Mouse (Mus musculus) stomach, embryonic 15.5 days (tissue): ENCODE results near the gene Zfp605. TPM values are rescaled to one million over a fixed set of nuclear protein-coding genes. Genes with fewer than 3 reads are reported as not detected.
"Not testable (repeated sequence)": the region's sequence is repeated elsewhere in the genome, so short reads cannot be mapped to it uniquely, and the experiment has no call there.

Experiments
- ATAC-seq: fragments of 200-750 bp; cut with Nextera tagmentation; 2 replicates; pipeline ENCODE4 v1.8.0; 2017; ENCODE audit warnings: low read depth, moderate number of reproducible peaks, moderate TSS enrichment; ENCODE audit not compliant: insufficient read depth, low FRiP score
- H3K27ac ChIP-seq: fragments of 300-500 bp; sonication (generic); 2 replicates; pipeline ENCODE4 v1.5.1; 2015; ENCODE audit warnings: mild to moderate bottlenecking, inconsistent platforms
- H3K27me3 ChIP-seq: fragments of 300-500 bp; sonication (generic); replicated peaks from 2 replicates; pipeline ENCODE4 v1.6.1; 2015; ENCODE audit warnings: inconsistent platforms
- H3K36me3 ChIP-seq: fragments of 300-500 bp; sonication (generic); 2 replicates; pipeline ENCODE4 v1.6.1; 2015; ENCODE audit warnings: inconsistent platforms
- H3K4me1 ChIP-seq: fragments of 300-500 bp; sonication (generic); 2 replicates; pipeline ENCODE4 v1.6.1; 2015; ENCODE audit warnings: inconsistent platforms
- H3K4me2 ChIP-seq: fragments of 300-500 bp; sonication (generic); 2 replicates; pipeline ENCODE4 v1.6.1; 2015; ENCODE audit warnings: mild to moderate bottlenecking, inconsistent platforms
- H3K4me3 ChIP-seq: fragments of 300-500 bp; sonication (generic); replicated peaks from 2 replicates; pipeline ENCODE4 v1.5.1; 2015; ENCODE audit warnings: inconsistent platforms
- H3K9ac ChIP-seq: fragments of 300-500 bp; sonication (generic); 2 replicates; pipeline ENCODE4 v1.6.1; 2015; ENCODE audit warnings: inconsistent platforms
- H3K9me3 ChIP-seq: fragments of 300-500 bp; sonication (generic); 2 replicates; pipeline ENCODE4 v1.6.1; 2016; ENCODE audit warnings: inconsistent platforms
- WGBS: fragments of 180-500 bp; shearing (Covaris S2); methylation state at CpG from one replicate; pipeline ENCODE4 v1.1.7; 2015; 5-methylcytosine and 5-hydroxymethylcytosine counted together
- polyA plus RNA-seq: library from polyadenylated mRNA; unstranded; fragments of >200 nt; fragmentation: Nextera tagmentation; extraction: Ambion mirVana; gene quantifications from 2 replicates; pipeline ENCODE4 v1.2.1, GENCODE M21; 2015

Zfp605 gene
- 5.4 TPM in 2 replicates for polyA plus RNA-seq

DNA sequence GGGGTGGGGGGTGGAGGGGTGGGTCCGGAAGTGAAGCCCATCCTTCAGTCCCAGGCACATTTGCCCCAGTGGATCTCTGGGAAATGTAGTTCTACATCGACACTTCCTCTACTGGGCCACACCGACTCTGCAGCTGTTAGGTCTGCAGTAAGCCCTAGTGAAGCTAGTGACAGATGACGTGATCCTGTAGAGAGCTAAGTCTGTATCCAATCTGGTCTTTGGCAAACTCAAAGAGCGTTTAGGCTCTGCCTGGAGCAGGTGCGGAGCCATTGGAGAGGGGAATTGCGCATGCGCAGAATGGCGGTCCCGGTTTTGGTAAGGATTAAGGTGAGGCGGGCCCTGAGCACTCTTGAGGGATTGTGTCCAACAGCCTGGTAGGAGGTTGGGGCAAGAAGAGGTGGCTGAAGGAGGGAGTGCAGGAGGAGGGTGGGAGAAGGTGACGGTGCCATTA, at the start of gene Zfp605:
Gene Zfp605, plus strand, starts transcription at position 102 of the 451 bp plus-strand sequence.
- 1% methylated on average over 12 of the region's 12 CpGs for WGBS
- H3K4me3 ChIP-seq = peak within 1 kb of the TSS; percentile 58
- ATAC-seq = peak; percentile 11

DNA sequence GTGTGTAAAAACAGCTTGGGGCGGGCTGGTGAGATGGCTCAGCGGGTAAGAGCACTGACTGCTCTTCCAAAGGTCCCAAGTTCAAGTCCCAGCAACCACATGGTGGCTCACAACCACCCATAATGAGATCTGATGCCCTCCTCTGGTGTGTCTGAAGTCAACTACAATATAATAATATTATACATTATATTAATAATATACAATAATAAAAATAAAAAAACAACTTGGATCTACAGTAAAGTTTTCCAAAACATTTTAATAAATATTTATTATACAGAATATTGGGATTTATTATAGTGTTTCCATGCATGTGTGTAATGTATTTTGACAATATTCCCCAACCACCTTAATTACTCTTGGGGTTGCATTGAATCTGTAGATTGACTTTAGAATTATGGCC, 37.5 kb upstream of the Zfp605 start, which contains the start of gene Gm17655:
Gene Gm17655, minus strand, starts transcription at position 101 of the 400 bp plus-strand sequence.
- not testable (repeated sequence) for H3K36me3 ChIP-seq, H3K4me2 ChIP-seq, H3K9me3 ChIP-seq, H3K4me3 ChIP-seq, H3K9ac ChIP-seq, H3K4me1 ChIP-seq, H3K27ac ChIP-seq, H3K27me3 ChIP-seq, ATAC-seq
- 91% methylated on average over 2 of the region's 2 CpGs for WGBS

More for the DNA sequence above, at the start of gene Zfp605:
- H3K9me3 ChIP-seq = no peaks in the 10 kb centered on the region
- H3K36me3 ChIP-seq = peaks cover 23% of the 10 kb centered on the region
- H3K4me1 ChIP-seq = peaks cover 8% of the 10 kb centered on the region
- peak within 1 kb of the TSS; percentile 82 for H3K27ac ChIP-seq
- H3K4me2 ChIP-seq = peak within 1 kb of the TSS; percentile 80
- H3K9ac ChIP-seq = peak within 1 kb of the TSS; percentile 37; the same call in 1 of the 2 replicates
- no peaks in the 10 kb centered on the region for H3K27me3 ChIP-seq

DNA sequence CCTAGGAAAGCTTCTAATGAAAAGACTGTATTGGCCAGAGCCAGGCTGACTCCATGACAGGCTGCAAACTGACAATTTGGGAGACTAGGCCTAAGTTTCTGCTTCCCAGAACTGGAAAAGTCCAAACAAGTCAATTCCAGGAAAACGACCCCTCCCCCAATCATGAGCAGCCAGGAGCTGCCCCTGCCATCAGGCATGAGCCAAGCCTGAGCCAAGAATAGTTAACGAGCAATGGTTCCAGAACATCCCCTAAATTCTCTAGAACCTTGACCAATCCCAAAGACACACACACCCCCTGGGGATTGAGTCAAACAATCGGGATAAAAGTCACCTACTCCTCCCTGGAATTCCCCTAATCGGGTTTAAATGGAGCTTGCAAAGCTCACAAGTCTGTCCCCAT, 26.9 kb upstream of the Zfp605 start:
- no peak overlapping the region for H3K4me2 ChIP-seq
- H3K27me3 ChIP-seq = no peaks in the 10 kb centered on the region
- H3K4me1 ChIP-seq = no peaks in the 10 kb centered on the region
- 0 out of 2 replicates have a peak, but pooled peaks cover 8% of the 10 kb centered on the region for H3K9me3 ChIP-seq
- no peak for ATAC-seq
- no peak overlapping the region for H3K4me3 ChIP-seq
- H3K9ac ChIP-seq = no peak overlapping the region
- 79% methylated on average over 4 of the region's 4 CpGs for WGBS
- no peak overlapping the region for H3K27ac ChIP-seq
- no peaks in the 10 kb centered on the region for H3K36me3 ChIP-seq

DNA sequence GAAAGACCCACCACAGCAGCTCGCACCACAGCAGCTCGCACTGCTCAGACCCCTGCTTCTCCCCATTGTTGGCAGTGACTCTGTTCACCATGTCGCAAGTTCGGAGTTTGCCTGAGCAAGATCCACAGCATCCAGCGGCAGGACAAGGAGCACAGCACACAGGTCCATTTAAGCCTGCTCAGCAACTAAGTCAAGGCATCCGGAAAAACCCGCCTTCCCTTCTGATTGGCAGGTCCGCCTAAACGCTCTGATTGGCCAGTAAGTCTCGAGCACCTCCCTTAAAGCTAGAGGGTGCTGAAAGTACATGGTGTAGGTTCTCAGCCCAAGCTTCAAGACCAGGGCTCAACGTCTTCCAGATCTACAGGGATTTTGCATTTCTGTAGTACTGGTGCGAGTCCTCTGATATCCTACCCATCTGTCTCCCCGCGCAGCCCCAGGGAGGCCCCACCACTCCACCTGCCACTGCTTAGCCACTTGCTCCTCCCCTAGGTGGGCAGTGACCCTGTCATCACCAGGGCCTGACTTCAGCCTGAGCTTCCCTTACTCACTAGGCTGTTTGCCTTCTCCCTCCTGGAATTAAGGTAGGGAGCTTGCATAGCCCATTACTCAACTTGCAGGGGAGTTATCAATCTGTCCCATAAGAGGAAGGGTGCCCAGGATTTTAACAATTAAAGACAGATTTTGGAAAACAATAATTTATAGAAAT, 23.6 kb upstream of the Zfp605 start:
- 29% methylated on average over 14 of the region's 14 CpGs for WGBS
- H3K36me3 ChIP-seq = no peaks in the 10 kb centered on the region
- no peak for ATAC-seq

DNA sequence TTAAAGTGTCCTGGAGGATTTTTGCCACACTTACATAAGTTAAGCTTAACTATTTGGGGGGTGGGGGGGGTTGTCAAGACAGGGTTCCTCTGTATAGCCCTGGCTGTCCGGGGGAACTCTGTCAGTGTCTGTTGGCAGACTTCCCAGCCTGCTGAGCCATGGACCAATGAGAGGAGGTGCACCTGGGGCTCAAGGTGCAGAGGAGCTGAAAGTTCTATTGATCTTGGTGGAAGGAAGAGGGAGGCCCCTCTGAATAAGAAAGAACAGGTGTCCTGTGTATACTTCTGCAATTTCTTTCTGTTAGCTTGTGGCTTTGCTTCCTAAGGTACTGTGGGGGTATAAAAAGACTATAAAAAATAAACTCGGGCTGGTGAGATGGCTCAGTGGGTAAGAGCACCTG, 18.3 kb upstream of the Zfp605 start:
- Histone ChIP-seq H3K4me3 (no peak overlapping the region), H3K4me2 (no peak overlapping the region), H3K27me3 (no peaks in the 10 kb centered on the region), H3K27ac (no peak overlapping the region), H3K4me1 (no peaks in the 10 kb centered on the region), H3K36me3 (no peaks in the 10 kb centered on the region), H3K9ac (no peak overlapping the region), H3K9me3 (no peaks in the 10 kb centered on the region)
- no peak for ATAC-seq
- 57% methylated on average over 2 of the region's 2 CpGs for WGBS

More for the DNA sequence above, 23.6 kb upstream of the Zfp605 start:
- Histone ChIP-seq H3K4me1 (no peaks in the 10 kb centered on the region), H3K27ac (no peak overlapping the region), H3K4me3 (no peak overlapping the region), H3K9ac (no peak overlapping the region), H3K9me3 (no peaks in the 10 kb centered on the region), H3K4me2 (no peak overlapping the region), H3K27me3 (no peaks in the 10 kb centered on the region)

DNA sequence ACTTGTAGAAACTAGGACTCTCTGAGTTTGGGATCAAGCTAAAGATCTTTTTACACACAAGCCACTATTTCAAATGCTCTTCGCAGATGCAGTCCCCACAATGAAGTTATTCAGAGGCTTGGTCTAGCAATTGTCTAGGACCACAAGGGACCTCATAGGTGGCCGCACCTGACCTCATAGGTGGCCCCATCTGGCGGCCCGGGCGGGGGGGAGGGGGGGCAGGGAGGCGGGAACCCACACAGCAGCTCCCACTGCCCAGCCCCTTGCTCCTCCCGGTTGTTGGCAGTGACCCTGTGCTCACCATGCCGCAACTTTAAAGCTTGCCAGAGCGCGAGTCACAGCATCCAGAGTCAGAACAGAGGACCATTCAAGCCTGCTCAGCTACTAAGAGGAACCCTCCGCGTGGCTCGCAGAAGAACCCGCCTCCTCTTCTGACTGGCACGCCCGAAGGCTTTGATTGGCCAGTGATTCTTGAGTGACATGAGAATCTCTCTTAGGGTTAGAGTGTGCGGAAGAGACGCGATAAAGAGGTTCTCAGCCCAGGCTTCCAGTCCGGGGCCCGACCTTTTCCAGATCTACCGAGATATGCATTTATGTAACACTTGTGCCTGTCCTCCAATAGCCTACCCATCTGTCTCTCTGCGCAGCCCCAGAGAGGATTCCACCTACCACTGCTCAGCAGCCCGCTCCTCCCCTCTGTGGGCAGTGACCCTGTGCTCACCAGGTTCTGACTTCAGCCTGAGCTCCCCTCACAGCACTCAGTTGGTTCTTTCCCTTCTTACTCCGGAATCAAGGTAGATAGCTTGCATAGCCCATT, 15.7 kb upstream of the Zfp605 start, which contains the start of gene Gm35315:
Gene Gm35315, minus strand, starts transcription at position 391 of the 817 bp plus-strand sequence.
- no peaks in the 10 kb centered on the region for H3K27me3 ChIP-seq
- H3K4me3 ChIP-seq = peak within 1 kb of the TSS; percentile 54
- H3K9me3 ChIP-seq = no peaks in the 10 kb centered on the region
- under 1% methylated on average over 24 of the region's 25 CpGs for WGBS
- peak within 1 kb of the TSS; percentile 17; the same call in 1 of the 2 replicates for H3K9ac ChIP-seq
- H3K36me3 ChIP-seq = no peaks in the 10 kb centered on the region
- H3K4me1 ChIP-seq = no peaks in the 10 kb centered on the region
- H3K27ac ChIP-seq = peak within 1 kb of the TSS; percentile 52
- ATAC-seq = peak; percentile 97
- H3K4me2 ChIP-seq = peak within 1 kb of the TSS; percentile 80

DNA sequence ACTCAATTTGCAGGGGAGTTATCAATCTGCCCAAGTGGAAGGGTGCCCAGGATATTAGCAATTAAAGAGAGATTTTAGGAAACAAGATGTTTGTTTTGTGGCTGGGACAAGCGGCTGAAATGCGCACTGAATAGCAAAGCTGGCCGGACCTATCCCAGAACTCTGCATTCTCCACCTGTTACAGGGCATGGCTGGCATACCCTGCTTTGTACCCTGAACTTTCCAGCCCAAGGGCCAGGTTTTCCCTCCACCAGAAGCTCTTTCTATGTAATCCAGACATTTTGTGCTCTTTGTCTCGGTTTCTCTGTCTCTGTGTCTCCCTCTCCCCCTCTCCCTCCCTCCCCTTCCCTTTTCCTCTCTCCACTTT, 15.1 kb upstream of the Zfp605 start:
- no peaks in the 10 kb centered on the region for H3K36me3 ChIP-seq
- 0 out of 2 replicates have a peak, but pooled peaks have one; percentile 8 for ATAC-seq
- peak overlapping the region; percentile 54 for H3K4me3 ChIP-seq
- peak overlapping the region; percentile 52 for H3K27ac ChIP-seq
- H3K4me2 ChIP-seq = peak overlapping the region; percentile 80
- no peaks in the 10 kb centered on the region for H3K27me3 ChIP-seq
- H3K9ac ChIP-seq = peak overlapping the region; percentile 17; the same call in 1 of the 2 replicates
- no peaks in the 10 kb centered on the region for H3K9me3 ChIP-seq
- WGBS = 1% methylated on average over 4 of the region's 4 CpGs
- H3K4me1 ChIP-seq = no peaks in the 10 kb centered on the region

DNA sequence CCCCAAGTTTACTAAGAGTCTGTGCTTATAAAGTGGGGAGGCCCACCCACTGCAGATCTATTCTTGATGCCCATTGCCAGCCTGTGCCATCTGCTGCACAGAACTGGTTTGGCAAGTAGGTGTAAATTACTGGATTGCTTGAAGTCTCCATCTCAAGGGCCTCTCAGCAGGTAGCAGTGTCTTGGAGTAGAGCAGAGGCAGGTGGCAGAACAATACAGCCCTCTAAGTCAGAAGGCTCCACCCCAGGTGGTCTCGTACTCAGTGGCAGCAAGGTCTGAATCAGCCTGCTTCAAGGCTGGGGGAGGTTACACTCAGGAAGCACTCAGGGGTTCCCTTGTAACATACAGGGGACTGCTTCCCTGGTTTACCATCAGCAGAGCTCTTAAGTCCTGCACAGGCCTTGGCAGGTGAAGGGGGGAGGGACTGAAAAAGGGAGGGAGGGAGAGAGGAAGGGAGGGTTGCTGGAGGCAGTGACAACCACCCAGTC, 10.9 kb upstream of the Zfp605 start:
- Histone ChIP-seq H3K36me3 (peaks cover 10% of the 10 kb centered on the region), H3K9me3 (no peaks in the 10 kb centered on the region), H3K4me2 (no peak overlapping the region), H3K27me3 (no peaks in the 10 kb centered on the region), H3K9ac (no peak overlapping the region), H3K4me1 (peaks cover 17% of the 10 kb centered on the region), H3K4me3 (no peak overlapping the region), H3K27ac (no peak overlapping the region)
- no peak for ATAC-seq
- WGBS = 41% methylated on average over 1 of the region's 1 CpGs

DNA sequence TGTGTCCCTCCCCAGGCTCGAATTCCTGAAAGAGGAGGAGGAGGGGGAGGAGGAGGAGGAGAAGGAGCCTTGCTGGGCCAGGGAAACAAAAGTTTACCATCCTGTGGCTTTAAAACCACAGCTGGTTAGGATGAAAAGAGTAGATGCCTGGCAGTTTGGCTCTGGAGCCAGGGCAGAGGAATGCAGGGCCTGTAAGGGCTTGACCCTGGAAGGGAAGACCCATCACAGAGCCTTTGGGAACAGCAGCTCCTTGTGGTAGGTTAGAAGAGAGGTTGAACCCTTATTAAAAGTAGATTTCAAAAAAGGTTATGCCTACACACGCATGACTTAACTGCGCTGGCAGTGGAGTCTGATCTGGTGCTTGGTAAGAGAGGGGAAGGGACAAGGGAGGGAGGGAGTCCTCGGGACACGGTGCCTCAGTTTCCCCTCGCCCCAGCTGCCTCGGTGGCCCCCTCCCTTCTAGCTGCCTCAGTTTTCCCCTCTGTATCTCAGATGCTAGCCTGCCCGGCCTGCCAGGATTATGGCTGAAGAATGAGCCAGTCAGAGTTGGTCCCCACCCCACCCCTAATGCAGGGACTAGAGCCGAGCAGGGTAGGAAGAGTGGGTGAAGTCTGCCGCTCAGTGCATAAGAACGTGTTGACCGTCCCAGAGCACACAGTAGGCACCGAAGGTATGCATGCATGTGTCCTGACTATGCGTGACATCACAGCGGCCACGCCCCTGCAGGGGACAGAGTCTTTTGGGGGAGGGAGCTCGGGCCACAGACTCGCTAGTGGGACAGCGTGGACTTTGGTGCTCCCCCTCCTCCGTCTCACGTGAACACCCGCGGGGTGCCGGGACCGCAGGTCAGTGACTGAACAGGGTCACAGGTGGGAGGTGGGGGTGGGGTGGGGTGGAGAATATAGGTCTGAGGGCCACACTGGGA, 10.0 kb upstream of the Zfp605 start, which contains the start of gene Plcxd1:
Gene Plcxd1, plus strand, starts transcription at position 314 of the 925 bp plus-strand sequence.
- peak; percentile 9; the same call in 1 of the 2 replicates for ATAC-seq
- Histone ChIP-seq H3K4me3 (peak within 1 kb of the TSS; percentile 37; the same call in 1 of the 2 replicates), H3K4me1 (peaks cover 17% of the 10 kb centered on the region), H3K27me3 (no peaks in the 10 kb centered on the region), H3K27ac (no peak within 1 kb of the TSS; the same call in 1 of the 2 replicates), H3K4me2 (peak within 1 kb of the TSS; percentile 83), H3K9me3 (no peaks in the 10 kb centered on the region), H3K9ac (no peak within 1 kb of the TSS), H3K36me3 (peaks cover 19% of the 10 kb centered on the region)
- WGBS = 11% methylated on average over 25 of the region's 25 CpGs

DNA sequence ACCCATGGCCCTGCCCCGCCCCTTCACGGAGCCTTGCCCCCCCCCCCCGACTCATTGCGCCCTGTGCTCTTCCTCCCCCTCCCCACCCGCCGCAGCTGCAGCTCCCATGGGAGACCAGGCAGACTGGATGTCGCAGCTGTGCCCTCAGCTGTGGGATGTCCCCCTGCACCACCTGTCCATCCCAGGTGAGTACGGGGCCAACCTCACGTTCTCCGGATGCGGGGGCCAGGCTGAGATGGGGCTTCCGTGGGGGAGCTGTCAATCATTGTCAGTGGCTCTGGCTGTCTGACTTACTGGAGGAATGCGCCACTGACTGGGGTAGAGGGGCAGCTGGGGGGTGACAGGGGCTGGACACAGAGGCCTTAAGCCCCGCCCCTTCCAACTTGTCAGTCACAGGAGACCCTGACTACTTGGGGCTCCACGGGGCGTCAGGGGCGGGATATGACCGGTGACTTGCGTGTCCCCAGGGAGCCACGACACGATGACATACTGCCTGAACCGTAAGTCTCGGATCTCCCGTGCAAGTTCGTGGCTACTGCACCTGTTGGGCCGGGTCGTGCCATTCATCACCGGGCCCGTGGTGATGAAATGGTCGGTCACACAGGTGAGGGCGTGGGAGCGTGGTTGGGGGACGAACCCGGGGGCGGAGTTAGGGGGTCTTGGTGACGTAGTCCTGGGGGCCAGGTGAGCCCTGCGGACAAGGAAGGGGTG, 8.8 kb upstream of the Zfp605 start:
- H3K36me3 ChIP-seq = peaks cover 31% of the 10 kb centered on the region
- WGBS = 1% methylated on average over 33 of the region's 37 CpGs
- no peaks in the 10 kb centered on the region for H3K27me3 ChIP-seq
- peaks cover 17% of the 10 kb centered on the region for H3K4me1 ChIP-seq
- ATAC-seq = peak; percentile 9; the same call in 1 of the 2 replicates
- H3K4me3 ChIP-seq = peak overlapping the region; percentile 37
- H3K4me2 ChIP-seq = peak overlapping the region; percentile 83
- H3K9me3 ChIP-seq = no peaks in the 10 kb centered on the region
- 0 out of 2 replicates have a peak overlapping the region, but pooled peaks have one; percentile 12 for H3K9ac ChIP-seq
- H3K27ac ChIP-seq = no peak overlapping the region
